Mouse (Mus musculus) adrenal gland (tissue): ENCODE measurements around the gene Fmnl2.

Source experiments
- intact Hi-C: fragments of 180-260 bp; cut with DNase I; formaldehyde crosslinking; loops from one replicate; pipeline ENCODE4 v1.15.1; 2025

The Fmnl2 gene

GRCm38 (mm10) chr2:53026056-53026769, 168.6 kb downstream of the Fmnl2 start:
- intact Hi-C loops, result no loop called here

GRCm38 (mm10) chr2:53028868-53029267, 171.2 kb downstream of the Fmnl2 start:
- intact Hi-C loops, result no loop called here

- intact Hi-C loops, result no loop called here
Observed at GRCm38 (mm10) chr2:53029716-53030431, 172.2 kb downstream of the Fmnl2 start.

- intact Hi-C loops, result no loop called here
Observed at GRCm38 (mm10) chr2:53030432-53030826, 172.8 kb downstream of the Fmnl2 start.

GRCm38 (mm10) chr2:53038253-53038652, 180.6 kb downstream of the Fmnl2 start:
- intact Hi-C loops, result no loop called here

GRCm38 (mm10) chr2:53038737-53039136, 181.1 kb downstream of the Fmnl2 start:
- intact Hi-C loops, result no loop called here

- intact Hi-C loops, result no loop called here
Observed at GRCm38 (mm10) chr2:53047031-53047430, 189.4 kb downstream of the Fmnl2 start.

GRCm38 (mm10) chr2:53047749-53048387, 190.2 kb downstream of the Fmnl2 start:
- intact Hi-C loops, result no loop called here

- intact Hi-C loops, result no loop called here
Observed at GRCm38 (mm10) chr2:53050376-53050775, 192.7 kb downstream of the Fmnl2 start.

- intact Hi-C loops, result no loop called here
Observed at GRCm38 (mm10) chr2:53051502-53051901, 193.8 kb downstream of the Fmnl2 start.

GRCm38 (mm10) chr2:53053714-53054113, 196.1 kb downstream of the Fmnl2 start:
- intact Hi-C loops, result no loop called here

- intact Hi-C loops, result no loop called here
Observed at GRCm38 (mm10) chr2:53056556-53056955, 198.9 kb downstream of the Fmnl2 start.

- intact Hi-C loops, result no loop called here
Observed at GRCm38 (mm10) chr2:53057291-53057690, 199.6 kb downstream of the Fmnl2 start.

- intact Hi-C loops, result no loop called here
Observed at GRCm38 (mm10) chr2:53061363-53062000, 203.8 kb downstream of the Fmnl2 start.

- intact Hi-C loops, result no loop called here
Observed at GRCm38 (mm10) chr2:53066973-53067372, 209.3 kb downstream of the Fmnl2 start.

- intact Hi-C loops, result loop anchor here (5.0 kb wide), 1 partner anchor 63 kb away; no protein-coding TSS in a partner anchor
Observed at GRCm38 (mm10) chr2:53070607-53071006, 212.9 kb downstream of the Fmnl2 start.

GRCm38 (mm10) chr2:53079693-53080286, 222.1 kb downstream of the Fmnl2 start:
- intact Hi-C loops, result loop anchor here (5.0 to 10.0 kb wide), 2 partner anchors 135 to 222 kb away; partner anchors contain the start of gene Fmnl2

- intact Hi-C loops, result loop anchor here (5.0 to 10.0 kb wide), 2 partner anchors 137 to 225 kb away; partner anchors contain the start of gene Fmnl2
Observed at GRCm38 (mm10) chr2:53082045-53082444, 224.4 kb downstream of the Fmnl2 start.

- intact Hi-C loops, result loop anchor here (5.0 to 10.0 kb wide), 2 partner anchors 138 to 225 kb away; partner anchors contain the start of gene Fmnl2
Observed at GRCm38 (mm10) chr2:53082501-53082900, 224.8 kb downstream of the Fmnl2 start.

GRCm38 (mm10) chr2:53083241-53083640, 225.6 kb downstream of the Fmnl2 start:
- intact Hi-C loops, result loop anchor here (5.0 to 10.0 kb wide), 2 partner anchors 138 to 226 kb away; partner anchors contain the start of gene Fmnl2
